Mouse (Mus musculus): ENCODE results near the gene Foxp1. TPM values are rescaled to one million over a fixed set of nuclear protein-coding genes. Genes with fewer than 3 reads are reported as not detected.

Foxp1 gene
- polyA plus RNA-seq, 1 experiment: 129 TPM

DNA sequence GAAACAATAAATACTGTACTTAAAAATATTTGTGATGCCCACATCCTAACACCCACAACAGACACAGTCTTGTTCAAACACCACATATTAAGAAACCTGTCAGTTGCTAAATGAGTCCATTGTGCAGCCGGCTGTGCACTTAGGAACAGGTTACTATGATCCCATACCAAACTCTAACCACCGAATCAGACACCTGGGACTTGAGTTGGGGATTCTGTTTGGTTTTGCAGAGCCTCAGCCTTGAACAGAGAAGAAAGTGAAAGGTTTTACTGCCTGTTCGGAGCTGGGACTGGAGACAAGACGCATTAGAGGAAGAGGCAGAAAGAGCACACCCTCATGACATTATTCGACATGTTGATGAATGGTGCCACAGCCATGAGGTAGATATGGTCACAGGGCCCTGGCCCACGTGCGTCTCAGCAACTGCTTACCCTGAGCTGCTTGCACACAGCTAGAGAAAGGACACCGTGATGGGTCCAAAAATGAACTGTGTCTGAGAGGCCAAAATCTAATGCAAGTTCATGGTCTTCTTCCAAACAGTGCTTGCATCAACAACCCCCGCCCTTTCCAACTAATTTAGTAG lies 491.1 kb downstream of the Foxp1 start:
- TF ChIP-seq CTCF (IDR thresholded peaks at IDR 0.05; ENCODE audit: borderline replicate concordance, control insufficient read depth, extremely low read depth, insufficient read depth, low read length, poor library complexity) (no peak), POLR2A (IDR thresholded peaks at IDR 0.05; ENCODE audit: control insufficient read depth, extremely low read depth, insufficient read depth, low read length, poor library complexity) (no peak)
- WGBS: 62% methylated on average over 9 of the region's 9 CpGs
- DNase-seq: no peak
- H3K27me3 ChIP-seq (ENCODE audit: control insufficient read depth, insufficient read depth, low read length): no peaks in the 10 kb centered on the region
- no peak overlapping the region for H3K27ac ChIP-seq (ENCODE audit: control insufficient read depth, insufficient read depth, low read length)
- H3K36me3 ChIP-seq (ENCODE audit: control insufficient read depth, insufficient read depth, low read length): no peaks in the 10 kb centered on the region
- H3K4me3 ChIP-seq (ENCODE audit: control insufficient read depth, insufficient read depth, low read length): no peak overlapping the region
- H3K4me1 ChIP-seq (replicated peaks; ENCODE audit: control insufficient read depth, insufficient read depth, low read length): peaks cover 22% of the 10 kb centered on the region

DNA sequence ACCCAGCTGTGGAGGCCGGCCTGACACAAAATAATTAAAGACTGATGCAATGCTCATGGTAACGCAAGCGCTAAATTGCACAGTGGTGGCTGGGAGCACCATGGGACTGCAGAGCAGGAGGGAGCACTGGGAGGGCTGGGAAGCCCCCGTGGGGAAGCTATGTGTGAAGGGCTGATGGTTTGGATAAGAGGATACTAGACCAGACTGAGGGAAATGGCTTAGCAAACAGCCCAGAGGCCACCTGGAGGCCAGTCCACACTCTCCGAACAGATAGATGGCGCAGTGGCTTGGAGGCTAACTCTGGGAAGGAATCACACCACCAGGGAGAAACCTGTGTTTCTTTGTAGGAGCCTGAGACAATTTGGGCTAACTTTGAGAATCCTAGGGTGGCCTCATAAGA lies 492.3 kb downstream of the Foxp1 start:
- 86% methylated on average over 6 of the region's 6 CpGs for WGBS
- H3K4me1 ChIP-seq (replicated peaks; ENCODE audit: control insufficient read depth, insufficient read depth, low read length): peaks cover 22% of the 10 kb centered on the region
- H3K36me3 ChIP-seq (ENCODE audit: control insufficient read depth, insufficient read depth, low read length): no peaks in the 10 kb centered on the region
- no peak for DNase-seq
- H3K4me3 ChIP-seq (ENCODE audit: control insufficient read depth, insufficient read depth, low read length): no peak overlapping the region
- TF ChIP-seq POLR2A (IDR thresholded peaks at IDR 0.05; ENCODE audit: control insufficient read depth, extremely low read depth, insufficient read depth, low read length, poor library complexity): no peak
- TF ChIP-seq CTCF (IDR thresholded peaks at IDR 0.05; ENCODE audit: borderline replicate concordance, control insufficient read depth, extremely low read depth, insufficient read depth, low read length, poor library complexity): no peak
- H3K27me3 ChIP-seq (ENCODE audit: control insufficient read depth, insufficient read depth, low read length): no peaks in the 10 kb centered on the region
- no peak overlapping the region for H3K27ac ChIP-seq (ENCODE audit: control insufficient read depth, insufficient read depth, low read length)

DNA sequence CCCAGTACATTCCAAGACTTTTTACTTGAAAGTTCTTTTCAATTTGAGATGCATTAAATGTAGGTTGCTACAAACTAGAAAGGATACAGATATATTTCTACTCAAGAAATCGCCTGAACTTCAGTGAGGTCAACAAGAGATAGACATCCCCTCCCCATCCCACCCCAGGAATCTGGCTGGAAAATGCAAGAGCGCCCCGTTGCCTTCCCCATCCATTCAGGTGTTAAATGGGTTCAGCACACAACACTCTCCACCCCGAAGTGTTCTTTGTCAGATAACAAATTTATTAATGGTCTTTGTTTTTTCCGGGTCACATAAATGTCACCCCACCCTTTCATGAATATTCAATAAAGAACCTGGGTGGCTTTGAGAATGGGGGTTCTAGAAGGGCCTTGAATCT lies 493.1 kb downstream of the Foxp1 start:
- H3K27me3 ChIP-seq (ENCODE audit: control insufficient read depth, insufficient read depth, low read length): no peaks in the 10 kb centered on the region
- TF ChIP-seq POLR2A (IDR thresholded peaks at IDR 0.05; ENCODE audit: control insufficient read depth, extremely low read depth, insufficient read depth, low read length, poor library complexity) (no peak), CTCF (IDR thresholded peaks at IDR 0.05; ENCODE audit: borderline replicate concordance, control insufficient read depth, extremely low read depth, insufficient read depth, low read length, poor library complexity) (no peak)
- WGBS: 78% methylated on average over 5 of the region's 5 CpGs
- H3K27ac ChIP-seq (ENCODE audit: control insufficient read depth, insufficient read depth, low read length): no peak overlapping the region
- no peak overlapping the region for H3K4me3 ChIP-seq (ENCODE audit: control insufficient read depth, insufficient read depth, low read length)
- no peaks in the 10 kb centered on the region for H3K36me3 ChIP-seq (ENCODE audit: control insufficient read depth, insufficient read depth, low read length)
- H3K4me1 ChIP-seq (replicated peaks; ENCODE audit: control insufficient read depth, insufficient read depth, low read length): peaks cover 25% of the 10 kb centered on the region
- no peak for DNase-seq

DNA sequence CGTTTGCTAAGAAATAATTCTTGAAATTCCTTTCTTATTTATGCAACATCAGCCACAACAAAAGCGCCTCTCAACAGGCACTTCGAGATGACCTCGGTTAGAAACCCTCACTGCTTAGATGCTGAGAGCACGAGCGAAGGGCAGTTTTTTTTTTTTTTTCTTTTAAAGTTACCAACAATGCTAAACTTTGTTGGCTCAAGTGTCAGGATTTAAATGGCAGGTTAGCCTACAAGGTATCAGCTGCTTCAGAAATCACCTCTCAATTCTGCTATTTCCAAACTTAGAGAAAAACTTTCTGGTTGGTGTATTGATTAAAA lies 493.6 kb downstream of the Foxp1 start:
- 5% methylated on average over 6 of the region's 6 CpGs for WGBS
- Histone ChIP-seq H3K4me3 (ENCODE audit: control insufficient read depth, insufficient read depth, low read length) (peak overlapping the region; percentile 63), H3K36me3 (ENCODE audit: control insufficient read depth, insufficient read depth, low read length) (no peaks in the 10 kb centered on the region), H3K27ac (ENCODE audit: control insufficient read depth, insufficient read depth, low read length) (no peak overlapping the region), H3K27me3 (ENCODE audit: control insufficient read depth, insufficient read depth, low read length) (no peaks in the 10 kb centered on the region), H3K4me1 (replicated peaks; ENCODE audit: control insufficient read depth, insufficient read depth, low read length) (peaks cover 25% of the 10 kb centered on the region)
- TF ChIP-seq POLR2A (IDR thresholded peaks at IDR 0.05; ENCODE audit: control insufficient read depth, extremely low read depth, insufficient read depth, low read length, poor library complexity) (no peak), CTCF (IDR thresholded peaks at IDR 0.05; ENCODE audit: borderline replicate concordance, control insufficient read depth, extremely low read depth, insufficient read depth, low read length, poor library complexity) (no peak)
- no peak for DNase-seq

DNA sequence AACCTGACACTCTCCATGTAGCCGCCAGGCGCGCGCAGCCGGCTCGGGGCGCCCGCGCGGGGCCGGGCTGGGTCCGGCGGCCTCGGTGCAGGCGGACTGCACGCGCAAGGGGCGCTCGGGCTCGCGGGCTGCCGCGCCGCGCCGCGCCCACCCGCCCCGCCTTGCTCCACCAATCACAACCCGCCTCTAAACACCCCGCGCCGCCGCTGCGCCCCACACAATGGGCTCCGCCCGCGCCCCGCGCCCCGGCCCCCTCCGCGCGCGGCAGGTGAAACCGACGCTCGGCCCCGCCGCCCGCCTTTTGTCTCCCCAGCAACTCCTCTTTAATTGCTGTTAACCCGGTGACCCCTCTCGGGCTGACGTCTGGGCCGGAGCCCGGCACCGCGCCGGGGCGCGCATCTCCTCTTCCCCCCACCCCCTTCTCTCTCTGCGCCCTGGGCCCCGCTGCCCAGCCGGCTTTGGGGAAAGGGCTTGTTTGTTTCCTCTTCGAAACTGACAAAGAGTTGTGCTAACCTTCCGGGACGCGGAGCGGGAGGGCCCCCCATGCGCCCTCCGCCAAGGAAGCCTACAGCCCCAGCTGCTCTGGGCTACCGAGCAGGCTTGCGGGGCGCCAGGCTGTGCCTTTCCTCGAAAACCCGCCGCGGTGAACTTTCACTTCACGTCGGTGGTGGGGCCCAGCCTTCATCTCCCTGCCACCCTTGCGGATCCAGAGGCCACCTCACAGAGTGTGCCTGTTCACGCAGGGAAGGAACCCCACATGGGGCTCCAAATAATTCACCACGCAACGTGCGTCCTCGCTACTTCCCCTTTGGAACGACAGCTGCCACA lies 494.1 kb downstream of the Foxp1 start:
- no peak; the same call in 1 of the 2 replicates for TF ChIP-seq POLR2A (IDR thresholded peaks at IDR 0.05; ENCODE audit: control insufficient read depth, extremely low read depth, insufficient read depth, low read length, poor library complexity)
- no peak for TF ChIP-seq CTCF (IDR thresholded peaks at IDR 0.05; ENCODE audit: borderline replicate concordance, control insufficient read depth, extremely low read depth, insufficient read depth, low read length, poor library complexity)
- no peak overlapping the region for H3K27ac ChIP-seq (ENCODE audit: control insufficient read depth, insufficient read depth, low read length)
- WGBS: 3% methylated on average over 82 of the region's 87 CpGs

DNA sequence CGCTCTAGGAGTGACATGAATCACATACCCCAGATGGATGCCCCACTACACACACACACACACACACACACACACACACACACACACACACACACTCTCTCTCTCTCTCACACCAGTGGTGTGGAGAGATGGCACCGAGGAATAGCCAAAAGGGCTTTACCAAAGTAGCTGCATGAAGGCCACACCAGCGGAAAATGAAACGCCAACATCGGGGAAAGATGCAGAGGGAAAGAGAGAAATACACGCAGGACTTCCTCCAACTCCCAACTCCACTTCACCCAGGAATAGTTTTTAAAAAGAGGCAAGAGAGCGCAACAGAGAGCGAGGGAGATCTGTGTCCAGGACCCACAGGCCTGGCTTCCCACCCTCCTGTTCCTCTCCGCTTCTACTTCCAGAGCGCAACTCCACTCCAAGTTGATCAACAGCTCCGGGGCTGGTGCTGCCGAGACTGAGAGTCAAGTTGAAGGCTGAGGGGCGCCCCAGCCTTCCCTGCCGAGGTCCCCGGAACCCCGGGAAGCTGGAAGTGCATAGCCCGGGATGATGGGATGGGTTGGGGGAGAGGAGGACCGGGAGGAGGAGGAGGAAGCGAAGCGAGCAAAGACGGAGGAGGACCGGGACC lies 494.9 kb downstream of the Foxp1 start:
- no peaks in the 10 kb centered on the region for H3K36me3 ChIP-seq (ENCODE audit: control insufficient read depth, insufficient read depth, low read length)
- no peak for DNase-seq
- H3K4me3 ChIP-seq (ENCODE audit: control insufficient read depth, insufficient read depth, low read length): peak overlapping the region; percentile 63
- no peak for TF ChIP-seq CTCF (IDR thresholded peaks at IDR 0.05; ENCODE audit: borderline replicate concordance, control insufficient read depth, extremely low read depth, insufficient read depth, low read length, poor library complexity)
- TF ChIP-seq POLR2A (IDR thresholded peaks at IDR 0.05; ENCODE audit: control insufficient read depth, extremely low read depth, insufficient read depth, low read length, poor library complexity): no peak
- H3K4me1 ChIP-seq (replicated peaks; ENCODE audit: control insufficient read depth, insufficient read depth, low read length): peaks cover 25% of the 10 kb centered on the region
- 7% methylated on average over 22 of the region's 22 CpGs for WGBS
- no peaks in the 10 kb centered on the region for H3K27me3 ChIP-seq (ENCODE audit: control insufficient read depth, insufficient read depth, low read length)
- no peak overlapping the region for H3K27ac ChIP-seq (ENCODE audit: control insufficient read depth, insufficient read depth, low read length)

More for the DNA sequence above, 494.1 kb downstream of the Foxp1 start:
- Histone ChIP-seq H3K4me3 (ENCODE audit: control insufficient read depth, insufficient read depth, low read length) (peak overlapping the region; percentile 63), H3K4me1 (replicated peaks; ENCODE audit: control insufficient read depth, insufficient read depth, low read length) (peaks cover 25% of the 10 kb centered on the region), H3K27me3 (ENCODE audit: control insufficient read depth, insufficient read depth, low read length) (no peaks in the 10 kb centered on the region), H3K36me3 (ENCODE audit: control insufficient read depth, insufficient read depth, low read length) (no peaks in the 10 kb centered on the region)
- peak; percentile 62 for DNase-seq
